Mouse (Mus musculus) brain, embryonic 14.5 days (tissue): Measurements from ENCODE around the gene Prcd.

Experiments used
- CTCF ChIP-seq: fragments of 200-500 bp; IDR thresholded peaks from 2 replicates; pipeline ENCODE4 v1.5.1; 2012; ENCODE audit warnings: inconsistent platforms, mild to moderate bottlenecking, moderate library complexity, borderline replicate concordance; ENCODE audit not compliant: insufficient read depth, insufficient read length; ENCODE audit errors: extremely low read depth
- POLR2A ChIP-seq: fragments of 200-500 bp; IDR thresholded peaks from 2 replicates; pipeline ENCODE4 v1.6.1; 2012; ENCODE audit warnings: mild to moderate bottlenecking, inconsistent platforms, borderline replicate concordance; ENCODE audit not compliant: poor library complexity, insufficient read depth, insufficient read length, severe bottlenecking; ENCODE audit errors: extremely low read depth

DNA sequence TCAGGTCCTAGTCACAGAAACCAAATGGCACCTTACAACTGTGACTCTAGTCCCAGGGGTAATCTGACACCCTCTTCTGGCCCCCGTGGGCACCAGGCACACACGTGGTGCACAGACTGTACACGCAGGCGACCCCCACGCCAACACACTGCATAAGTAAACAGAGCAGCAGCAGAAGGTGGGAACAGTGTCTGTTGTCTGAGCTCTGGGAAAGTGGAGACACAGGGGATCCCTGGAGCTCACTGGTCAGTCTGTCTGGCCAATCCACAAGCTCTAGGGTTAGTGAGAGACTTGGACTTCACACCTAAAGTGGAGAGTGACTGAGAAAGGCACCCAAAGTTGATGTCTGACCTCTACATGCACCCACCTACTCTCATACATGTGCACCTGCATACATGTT lies 16.0 kb downstream of the Prcd start:
- no peak for TF ChIP-seq CTCF
- TF ChIP-seq POLR2A: no peak
